Mouse (Mus musculus) megakaryocyte, embryonic 14.5 days (primary cell): ENCODE measurements around the gene Dhcr7.

Experiments
- FLI1 ChIP-seq: IDR thresholded peaks from 2 replicates; pipeline ENCODE4 v1.6.1; 2012; ENCODE audit warnings: low read length, inconsistent platforms, mixed read lengths
- GATA1 ChIP-seq: IDR thresholded peaks from 3 replicates; pipeline ENCODE4 v1.6.1; 2012; ENCODE audit warnings: mixed read lengths, low read length, inconsistent platforms, borderline replicate concordance

DNA sequence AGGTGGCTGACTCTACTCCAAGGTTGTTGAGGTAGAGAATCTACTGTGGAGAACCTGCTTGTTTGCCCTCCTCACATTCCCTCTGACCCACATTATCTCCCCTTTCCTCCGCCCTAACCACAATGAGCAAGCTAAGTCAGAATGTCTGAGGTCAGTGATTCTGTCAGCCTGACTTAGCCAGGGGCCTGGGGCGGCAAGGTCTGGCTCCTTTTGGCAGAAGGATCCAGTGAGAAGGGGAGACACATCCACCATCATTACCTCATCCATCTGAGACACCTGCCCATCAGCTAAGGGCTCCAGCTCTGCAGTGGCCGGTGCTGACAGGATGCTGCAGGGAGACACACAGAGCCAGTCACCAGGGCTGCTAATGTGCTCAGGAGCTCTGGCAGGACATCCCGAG is 24.2 kb upstream of the Dhcr7 start:
- TF ChIP-seq GATA1 (no peak), FLI1 (no peak)
